Mouse (Mus musculus) limb, embryonic 10.5 days (tissue): ENCODE data around the gene Nrarp. TPM values are rescaled to one million over a fixed set of nuclear protein-coding genes. Genes with fewer than 3 reads are reported as not detected.

Experiments
- DNase-seq: peaks from one replicate; pipeline ENCODE4 v3.0.0-alpha.2; 2017; ENCODE audit warnings: low spot score
- H3K27ac ChIP-seq: fragments of 300-500 bp; sonication (generic); 2 replicates; pipeline ENCODE4 v1.5.1; 2016; ENCODE audit warnings: mild to moderate bottlenecking
- H3K27me3 ChIP-seq: fragments of 300-500 bp; sonication (generic); 2 replicates; pipeline ENCODE4 v1.6.1; 2016; ENCODE audit warnings: low read depth, mild to moderate bottlenecking; ENCODE audit not compliant: poor library complexity, severe bottlenecking
- H3K36me3 ChIP-seq: fragments of 300-500 bp; sonication (generic); 2 replicates; pipeline ENCODE4 v1.6.1; 2016; ENCODE audit warnings: mild to moderate bottlenecking, moderate library complexity
- H3K4me1 ChIP-seq: fragments of 300-500 bp; sonication (generic); 2 replicates; pipeline ENCODE4 v1.6.1; 2016
- H3K4me3 ChIP-seq: fragments of 300-500 bp; sonication (generic); 2 replicates; pipeline ENCODE4 v1.5.1; 2016; ENCODE audit warnings: mild to moderate bottlenecking, moderate library complexity
- H3K9me3 ChIP-seq: fragments of 300-500 bp; sonication (generic); replicated peaks from 2 replicates; pipeline ENCODE4 v1.6.1; 2016; ENCODE audit warnings: mild to moderate bottlenecking
- WGBS: fragments of 180-500 bp; shearing (Covaris S2); methylation state at CpG from one replicate; pipeline ENCODE4 v1.1.7; 2016; 5-methylcytosine and 5-hydroxymethylcytosine counted together
- polyA plus RNA-seq: library from polyadenylated mRNA; unstranded; fragments of >200 nt; fragmentation: Nextera tagmentation; extraction: Ambion mirVana; gene quantifications from 2 replicates; pipeline ENCODE4 v1.2.1, GENCODE M21; 2016

Nrarp gene
- polyA plus RNA-seq, 1 experiment from 2014 or later, result 10.3 TPM

DNA sequence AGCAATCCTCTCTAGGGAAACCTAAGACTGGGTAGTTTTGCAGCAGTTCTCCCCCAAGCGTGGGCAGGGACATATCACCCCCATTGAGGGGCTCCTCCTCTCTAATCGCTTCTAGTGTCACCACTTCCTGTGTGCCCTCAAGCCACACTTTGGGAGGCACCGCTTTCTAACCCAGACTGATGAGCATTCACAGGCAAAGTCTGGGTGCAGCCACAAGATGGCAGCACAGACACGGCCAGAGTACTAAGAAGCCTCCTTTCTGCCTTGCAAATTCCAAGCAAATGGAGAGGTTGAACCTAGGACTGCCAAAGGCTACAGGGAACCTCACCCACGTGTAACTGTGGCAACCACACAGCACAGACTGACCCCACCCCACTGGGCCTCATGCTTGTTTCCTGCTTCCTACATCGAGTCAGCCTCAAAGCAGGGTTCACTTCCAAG is 12.8 kb downstream of the Nrarp start:
- 4% methylated on average over 6 of the region's 6 CpGs for WGBS

DNA sequence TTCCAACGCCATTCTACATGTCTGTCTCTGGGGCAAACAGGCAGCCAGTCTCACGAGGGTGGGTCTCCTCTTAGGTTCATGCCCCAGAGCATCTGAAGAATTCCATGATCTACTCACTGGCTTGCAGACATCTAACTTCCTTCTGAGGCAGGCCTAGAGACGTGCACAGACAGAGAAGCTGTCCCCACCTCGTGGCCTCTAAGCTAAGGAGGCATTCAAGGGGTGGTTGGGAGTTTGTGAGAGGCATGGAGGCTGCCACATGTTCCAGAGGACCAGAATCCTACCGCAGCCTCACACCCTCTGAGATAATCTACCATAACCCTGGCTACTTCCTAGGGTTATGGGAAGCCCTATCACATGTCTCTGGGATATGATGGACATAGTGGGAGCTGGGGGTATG is 13.4 kb downstream of the Nrarp start:
- Histone ChIP-seq H3K9me3 (no peaks in the 10 kb centered on the region), H3K27me3 (peaks cover 41% of the 10 kb centered on the region), H3K4me1 (peaks cover 45% of the 10 kb centered on the region), H3K36me3 (peaks cover 12% of the 10 kb centered on the region), H3K4me3 (no peak overlapping the region), H3K27ac (no peak overlapping the region)
- peak; percentile 19 for DNase-seq
- WGBS, result 81% methylated on average over 5 of the region's 5 CpGs

More for the DNA sequence above, 12.8 kb downstream of the Nrarp start:
- H3K9me3 ChIP-seq, result no peaks in the 10 kb centered on the region
- H3K4me3 ChIP-seq, result no peak overlapping the region
- peaks cover 41% of the 10 kb centered on the region for H3K27me3 ChIP-seq
- H3K27ac ChIP-seq, result no peak overlapping the region
- peaks cover 6% of the 10 kb centered on the region for H3K36me3 ChIP-seq
- H3K4me1 ChIP-seq, result peaks cover 45% of the 10 kb centered on the region
- DNase-seq, result peak; percentile 88

DNA sequence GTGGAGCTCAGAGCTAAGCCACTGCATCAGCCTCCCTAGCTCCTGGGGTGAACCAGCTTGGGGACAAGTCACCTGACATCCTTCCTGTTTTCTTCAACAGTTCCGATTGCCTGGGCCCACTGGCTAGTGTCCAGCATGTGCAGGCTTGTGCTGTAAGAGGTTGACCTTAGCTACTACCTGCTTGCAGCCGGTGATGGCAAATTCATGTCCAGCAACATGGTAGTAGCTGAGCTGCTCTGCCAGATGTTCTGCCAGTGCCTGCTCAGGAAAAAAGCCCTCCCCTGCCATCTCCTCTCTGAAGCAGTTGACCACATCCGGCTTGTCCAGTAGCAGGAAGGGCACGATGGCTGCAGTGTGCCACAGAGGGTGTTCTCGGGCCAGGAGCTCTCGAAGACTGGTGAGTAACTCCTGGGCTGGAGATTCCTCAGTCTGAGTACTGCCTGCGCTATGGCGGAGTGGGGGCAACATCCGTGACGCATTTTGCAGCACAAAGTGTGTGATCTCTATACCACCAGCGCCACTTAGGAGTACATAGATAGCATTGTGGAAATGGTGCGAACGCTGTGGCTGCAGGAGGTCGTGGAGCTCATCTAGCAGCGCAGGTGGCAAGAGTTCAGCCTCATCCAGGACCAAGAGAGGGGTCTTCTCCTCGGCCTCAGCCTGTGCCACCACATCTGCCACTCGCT is 14.1 kb downstream of the Nrarp start:
- H3K27me3 ChIP-seq, result peaks cover 41% of the 10 kb centered on the region
- H3K4me3 ChIP-seq, result no peak overlapping the region
- 86% methylated on average over 17 of the region's 17 CpGs for whole genome bisulfite sequencing
- peak; percentile 27 for DNase-seq
- no peaks in the 10 kb centered on the region for H3K9me3 ChIP-seq
- no peak overlapping the region for H3K27ac ChIP-seq
- H3K4me1 ChIP-seq, result peaks cover 45% of the 10 kb centered on the region
- peaks cover 19% of the 10 kb centered on the region for H3K36me3 ChIP-seq

DNA sequence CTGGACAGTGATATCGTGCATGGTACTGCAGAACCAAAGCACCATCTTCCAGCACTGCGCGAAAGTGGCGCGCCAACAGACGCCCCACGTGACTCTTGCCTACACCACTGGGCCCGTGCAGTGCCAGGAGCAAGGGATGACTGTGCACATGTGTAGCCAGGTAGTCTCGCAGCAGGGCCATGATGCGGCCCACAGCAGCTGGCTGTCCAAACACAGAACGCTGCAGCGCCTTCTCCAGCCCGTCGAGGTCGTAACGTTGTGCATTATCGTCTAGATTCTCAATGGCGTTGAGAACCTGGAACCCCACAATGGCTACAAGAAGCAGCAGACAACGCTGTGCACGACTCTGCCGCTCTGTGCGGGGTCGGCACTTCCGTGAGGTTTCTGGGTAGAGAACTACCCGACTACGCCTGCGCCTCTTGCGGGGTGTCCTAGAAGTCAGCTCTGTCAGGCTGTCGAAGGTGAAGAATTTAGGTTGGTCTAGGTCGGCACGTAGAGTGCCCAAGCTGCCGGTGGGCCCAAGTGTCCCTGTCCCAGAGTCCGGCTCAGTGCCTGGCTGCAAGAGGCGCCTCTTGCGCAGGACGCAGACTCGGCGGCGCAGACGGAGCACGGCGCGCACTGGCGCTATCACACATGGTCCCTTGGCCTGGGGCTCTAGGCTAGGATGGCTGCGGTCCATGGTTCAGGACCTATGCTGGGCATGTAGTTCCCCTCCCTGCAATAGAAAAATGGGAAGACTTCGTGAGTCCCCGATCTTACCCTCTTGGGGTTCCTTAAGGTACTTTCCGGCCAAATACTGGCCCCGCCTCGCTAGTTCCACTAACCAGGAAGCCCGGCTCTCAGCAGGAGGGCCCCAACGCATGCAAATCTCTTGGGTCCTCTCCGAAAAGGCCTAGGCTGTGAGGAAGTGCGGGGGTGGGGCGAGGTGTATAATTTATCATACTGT is 14.9 kb downstream of the Nrarp start:
- Histone ChIP-seq H3K27me3 (peaks cover 41% of the 10 kb centered on the region), H3K4me3 (peak overlapping the region; percentile 40), H3K9me3 (no peaks in the 10 kb centered on the region), H3K36me3 (peaks cover 27% of the 10 kb centered on the region), H3K27ac (0 out of 2 replicates have a peak overlapping the region, but pooled peaks have one; percentile 47), H3K4me1 (peaks cover 45% of the 10 kb centered on the region)
- DNase-seq, result peak; percentile 41
- 20% methylated on average over 55 of the region's 55 CpGs for WGBS

DNA sequence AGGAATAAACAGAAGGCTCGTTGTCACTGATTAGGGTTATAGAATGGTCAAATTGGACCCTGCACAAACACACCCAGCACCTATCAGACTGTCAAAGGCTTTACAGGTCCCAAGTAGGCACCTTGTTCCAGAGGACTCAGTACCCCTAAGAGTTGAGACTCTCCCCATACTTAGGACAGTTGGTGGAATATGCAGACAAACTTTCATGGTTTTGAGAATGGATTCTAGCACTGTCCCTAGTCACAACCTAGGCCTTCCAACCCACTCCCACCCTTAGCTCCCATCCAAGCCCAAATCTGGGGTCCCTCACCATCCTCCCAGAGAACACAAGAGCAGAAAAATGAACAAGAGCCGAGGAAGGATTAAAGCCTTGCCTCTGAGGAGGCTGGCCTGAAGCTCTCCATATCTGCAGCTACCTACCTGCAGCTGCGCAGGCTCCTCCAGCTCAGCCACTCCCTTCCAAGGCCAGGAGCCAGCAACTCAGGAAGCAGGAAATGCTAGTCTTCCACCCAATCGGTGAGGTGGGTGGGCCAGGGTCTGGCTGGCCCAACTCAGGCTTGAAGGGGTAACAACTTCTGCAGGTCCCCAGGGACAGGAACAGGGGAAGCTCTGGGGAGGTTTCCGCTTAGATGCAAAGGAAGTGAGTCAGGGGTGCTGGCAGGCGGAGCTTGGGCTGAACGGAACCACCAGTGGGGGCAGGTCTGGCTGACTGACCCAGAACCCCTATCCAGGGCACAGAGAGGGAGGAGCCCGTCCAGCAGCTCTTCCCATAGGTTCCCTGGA is 15.8 kb downstream of the Nrarp start, which contains the start of gene Tor4a:
Gene Tor4a, minus strand, starts transcription at position 715 of the 783 bp plus-strand sequence.
- Histone ChIP-seq H3K4me3 (peak within 1 kb of the TSS; percentile 40), H3K27ac (peak within 1 kb of the TSS; percentile 47; the same call in 1 of the 2 replicates), H3K9me3 (no peaks in the 10 kb centered on the region), H3K36me3 (peaks cover 36% of the 10 kb centered on the region), H3K4me1 (peaks cover 45% of the 10 kb centered on the region), H3K27me3 (peaks cover 41% of the 10 kb centered on the region)
- peak; percentile 43 for DNase-seq
- 12% methylated on average over 8 of the region's 8 CpGs for WGBS

DNA sequence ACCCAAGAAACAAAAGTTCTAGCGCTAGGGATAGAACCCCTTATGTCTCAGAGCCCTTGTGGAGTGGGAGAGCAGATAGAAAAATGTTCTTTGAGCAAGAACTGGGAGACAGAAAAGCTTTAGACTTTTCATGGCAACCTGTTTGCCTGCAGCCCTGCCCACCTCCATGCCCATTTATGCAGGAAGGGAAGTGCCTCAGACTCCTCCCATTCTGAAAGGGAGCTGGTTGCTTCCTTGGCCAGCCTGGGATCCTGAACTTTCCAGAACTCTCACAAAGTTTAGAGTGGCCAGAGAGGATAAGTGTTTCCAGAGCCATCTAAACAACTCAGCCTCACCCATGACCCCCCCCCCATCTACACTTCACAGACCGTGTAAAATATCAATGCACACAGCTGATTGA is 16.6 kb downstream of the Nrarp start:
- H3K27me3 ChIP-seq, result peaks cover 41% of the 10 kb centered on the region
- DNase-seq, result no peak
- H3K4me3 ChIP-seq, result no peak overlapping the region
- H3K4me1 ChIP-seq, result peaks cover 45% of the 10 kb centered on the region
- no peak overlapping the region for H3K27ac ChIP-seq
- peaks cover 44% of the 10 kb centered on the region for H3K36me3 ChIP-seq
- WGBS, result 33% methylated on average over 2 of the region's 2 CpGs
- H3K9me3 ChIP-seq, result no peaks in the 10 kb centered on the region

DNA sequence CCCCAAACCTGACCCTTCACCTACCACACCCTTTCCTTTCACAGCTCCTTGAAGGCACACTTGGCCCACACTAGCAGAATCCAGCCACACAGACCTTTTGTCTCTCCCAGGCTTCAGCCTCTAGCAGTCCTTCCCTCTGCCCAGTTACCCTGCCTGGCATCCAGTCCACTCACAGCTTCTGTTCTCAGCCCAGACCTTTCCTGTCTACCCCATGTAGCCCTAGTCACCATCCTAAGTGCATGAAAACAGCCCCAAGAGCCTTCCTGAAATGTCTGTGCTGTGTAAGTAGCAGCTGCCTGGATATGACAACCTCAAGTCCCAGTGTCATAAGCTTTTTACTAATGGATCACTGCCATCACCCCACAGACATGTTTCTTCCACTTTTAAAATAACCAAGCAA is 17.4 kb downstream of the Nrarp start:
- Histone ChIP-seq H3K27me3 (peaks cover 41% of the 10 kb centered on the region), H3K27ac (0 out of 2 replicates have a peak overlapping the region, but pooled peaks have one; percentile 3), H3K9me3 (no peaks in the 10 kb centered on the region), H3K4me3 (no peak overlapping the region), H3K4me1 (peaks cover 45% of the 10 kb centered on the region), H3K36me3 (peaks cover 52% of the 10 kb centered on the region)
- no peak for DNase-seq

DNA sequence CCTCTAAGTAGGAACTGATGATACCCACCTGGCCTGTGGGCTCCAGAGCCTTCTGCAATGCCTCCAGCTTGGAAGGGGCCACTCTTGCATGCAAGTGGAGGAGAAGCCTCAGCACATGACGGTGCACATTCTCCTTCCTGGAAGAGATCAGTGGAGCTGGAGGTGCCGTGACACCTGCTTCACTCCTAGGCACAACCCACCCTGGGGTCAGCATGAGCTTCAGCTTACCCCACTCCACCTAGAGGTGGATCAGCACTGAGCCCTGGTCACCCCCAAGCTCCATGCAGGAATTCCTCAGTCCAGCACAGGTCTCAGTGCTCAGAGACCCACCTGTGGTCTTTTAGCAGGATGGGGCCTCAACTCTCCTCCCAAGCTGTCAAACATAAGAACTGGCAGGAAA is 20.1 kb downstream of the Nrarp start:
- Histone ChIP-seq H3K36me3 (peaks cover 79% of the 10 kb centered on the region), H3K27ac (no peak overlapping the region), H3K9me3 (no peaks in the 10 kb centered on the region), H3K27me3 (peaks cover 20% of the 10 kb centered on the region), H3K4me3 (no peak overlapping the region), H3K4me1 (peaks cover 24% of the 10 kb centered on the region)
- DNase-seq, result no peak
- 93% methylated on average over 2 of the region's 2 CpGs for WGBS

DNA sequence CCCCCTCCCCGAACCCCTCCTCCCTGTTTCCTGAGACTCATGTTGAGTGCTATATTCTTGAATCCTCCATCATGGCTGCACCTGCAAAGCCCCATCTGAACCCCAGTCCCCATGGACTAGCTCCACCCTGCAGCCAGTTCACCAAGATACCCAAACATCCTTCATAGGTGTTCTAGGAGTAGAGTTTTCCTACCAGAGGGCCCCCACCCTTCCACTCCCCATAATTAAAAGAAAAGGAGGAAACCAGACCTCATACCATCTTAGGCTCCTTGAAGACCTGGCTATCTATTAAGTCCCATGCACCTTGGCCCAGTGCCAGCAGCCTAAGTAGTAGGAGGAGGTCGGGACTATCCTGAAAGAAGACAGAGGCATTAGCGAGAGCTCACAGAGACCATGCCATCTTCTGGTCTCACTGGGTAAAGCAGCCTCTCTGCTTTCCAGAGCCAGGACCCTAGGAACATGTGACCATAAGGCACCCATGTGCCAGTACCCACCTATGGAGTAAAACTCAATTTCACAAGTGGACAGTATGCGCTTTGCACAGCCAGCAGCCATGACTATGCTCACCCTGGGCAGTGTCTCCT is 23.2 kb downstream of the Nrarp start:
- no peak for DNase-seq
- no peak overlapping the region for H3K4me3 ChIP-seq
- no peaks in the 10 kb centered on the region for H3K9me3 ChIP-seq
- peaks cover 99% of the 10 kb centered on the region for H3K36me3 ChIP-seq
- no peaks in the 10 kb centered on the region for H3K27me3 ChIP-seq
- H3K27ac ChIP-seq, result no peak overlapping the region
- no peaks in the 10 kb centered on the region for H3K4me1 ChIP-seq
- WGBS, result 74% methylated on average over 4 of the region's 4 CpGs

DNA sequence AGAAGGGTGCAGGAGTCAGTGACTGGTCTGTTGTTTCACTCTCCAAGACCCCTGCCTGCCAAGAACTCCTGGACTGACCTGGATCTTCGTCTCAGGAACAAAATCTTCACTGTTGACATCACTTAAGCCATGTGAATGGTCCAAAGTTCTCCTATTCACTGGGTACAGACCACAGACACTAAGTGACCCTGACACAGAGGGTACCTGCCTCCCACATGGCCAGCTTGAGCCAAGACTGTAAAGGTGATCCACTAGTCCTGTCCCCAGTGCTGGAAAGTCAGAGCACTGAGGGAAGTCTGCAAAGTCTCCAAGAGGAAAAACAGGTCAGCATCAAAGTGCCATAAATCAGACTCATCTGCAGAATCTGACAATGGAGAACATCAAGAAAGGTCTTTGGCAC is 27.0 kb downstream of the Nrarp start:
- Histone ChIP-seq H3K27me3 (no peaks in the 10 kb centered on the region), H3K36me3 (peaks cover 70% of the 10 kb centered on the region)
- WGBS, result 89% methylated on average over 1 of the region's 1 CpGs

DNA sequence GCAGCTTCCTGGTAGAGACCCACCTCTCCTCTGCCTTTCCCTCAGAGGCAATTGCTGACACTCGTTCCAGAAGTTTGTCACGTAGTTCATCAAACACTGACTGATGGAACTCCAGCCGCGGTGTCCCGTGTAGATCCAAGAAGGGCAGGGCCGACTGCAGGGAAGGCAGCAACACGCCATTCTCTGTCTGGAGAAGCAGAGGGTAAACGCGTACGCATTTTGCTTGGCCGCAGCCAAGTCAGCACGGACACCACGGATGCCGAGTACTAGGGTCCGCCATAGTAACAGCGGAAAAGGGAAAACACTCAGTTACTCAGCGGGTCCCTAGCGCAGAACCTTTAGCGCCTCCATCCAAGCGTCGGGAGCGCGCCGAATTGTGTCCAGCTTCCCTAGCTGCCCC is 30.1 kb downstream of the Nrarp start:
- Histone ChIP-seq H3K27me3 (peaks cover 21% of the 10 kb centered on the region), H3K4me3 (peak overlapping the region; percentile 84), H3K36me3 (peaks cover 39% of the 10 kb centered on the region), H3K9me3 (no peaks in the 10 kb centered on the region), H3K27ac (peak overlapping the region; percentile 96), H3K4me1 (peaks cover 18% of the 10 kb centered on the region)
- WGBS, result under 1% methylated on average over 24 of the region's 24 CpGs
- no peak for DNase-seq

More for the DNA sequence above, 27.0 kb downstream of the Nrarp start:
- H3K27ac ChIP-seq, result no peak overlapping the region
- no peak overlapping the region for H3K4me3 ChIP-seq
- H3K4me1 ChIP-seq, result peaks cover 18% of the 10 kb centered on the region
- no peaks in the 10 kb centered on the region for H3K9me3 ChIP-seq
- no peak for DNase-seq

DNA sequence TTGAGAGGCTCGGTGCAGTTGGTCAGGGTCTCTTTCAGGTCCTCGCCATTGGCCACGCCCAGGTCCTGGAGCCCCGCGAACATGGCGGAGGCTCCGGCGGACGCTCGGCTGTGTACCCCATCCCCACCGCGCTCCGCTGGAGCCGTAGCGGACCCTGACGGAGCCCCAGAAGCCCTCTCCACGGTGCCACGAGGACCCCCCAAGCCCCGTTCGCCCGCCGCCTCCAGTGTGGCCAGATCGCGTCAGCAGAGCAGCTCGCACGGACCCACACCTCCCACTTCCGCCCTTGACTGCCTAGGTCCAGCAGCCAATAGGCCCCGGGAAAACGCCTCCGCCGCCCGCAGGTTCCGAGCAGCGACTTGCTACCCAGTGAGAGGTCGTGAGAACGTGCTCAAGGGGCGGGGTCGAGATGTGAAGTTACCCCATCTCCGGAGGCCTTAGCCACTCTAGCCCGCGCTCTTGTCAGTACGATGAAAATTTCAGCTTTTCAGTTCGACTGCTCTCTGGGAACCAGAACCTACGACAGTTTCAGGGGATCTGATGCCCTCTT is 30.6 kb downstream of the Nrarp start, which contains the start of gene Nelfb:
Gene Nelfb, minus strand, starts transcription at position 369 of the 550 bp plus-strand sequence.
- peak within 1 kb of the TSS; percentile 96 for H3K27ac ChIP-seq
- H3K4me3 ChIP-seq, result peak within 1 kb of the TSS; percentile 84
- H3K36me3 ChIP-seq, result peaks cover 34% of the 10 kb centered on the region
- H3K27me3 ChIP-seq, result peaks cover 22% of the 10 kb centered on the region
- no peaks in the 10 kb centered on the region for H3K9me3 ChIP-seq
- peak; percentile 94 for DNase-seq
- WGBS, result under 1% methylated on average over 44 of the region's 44 CpGs
- peaks cover 18% of the 10 kb centered on the region for H3K4me1 ChIP-seq
